Mouse (Mus musculus) forebrain, embryonic 13.5 days (tissue): Measurements from ENCODE around the gene Gprin3. TPM values are rescaled to one million over a fixed set of nuclear protein-coding genes. Genes with fewer than 3 reads are reported as not detected.
"Not testable (repeated sequence)": the region's sequence is repeated elsewhere in the genome, so short reads cannot be mapped to it uniquely, and the experiment has no call there.

Source experiments
- ATAC-seq: fragments of 200-750 bp; cut with Nextera tagmentation; 2 replicates; pipeline ENCODE4 v1.8.0; 2017
- H3K27ac ChIP-seq: fragments of 300-500 bp; sonication (generic); 2 replicates; pipeline ENCODE4 v1.5.1; 2015; ENCODE audit warnings: inconsistent platforms, mild to moderate bottlenecking, moderate library complexity
- H3K27me3 ChIP-seq: fragments of 300-500 bp; sonication (generic); 2 replicates; pipeline ENCODE4 v1.6.1; 2015; ENCODE audit warnings: mild to moderate bottlenecking, inconsistent platforms
- H3K36me3 ChIP-seq: fragments of 300-500 bp; sonication (generic); 2 replicates; pipeline ENCODE4 v1.6.1; 2015; ENCODE audit warnings: mild to moderate bottlenecking, inconsistent platforms; ENCODE audit not compliant: poor library complexity, severe bottlenecking
- H3K4me1 ChIP-seq: fragments of 300-500 bp; sonication (generic); 2 replicates; pipeline ENCODE4 v1.6.1; 2015; ENCODE audit warnings: inconsistent platforms
- H3K4me2 ChIP-seq: fragments of 300-500 bp; sonication (generic); 2 replicates; pipeline ENCODE4 v1.6.1; 2015; ENCODE audit warnings: inconsistent platforms, mild to moderate bottlenecking, moderate library complexity
- H3K4me3 ChIP-seq: fragments of 300-500 bp; sonication (generic); 2 replicates; pipeline ENCODE4 v1.5.1; 2015; ENCODE audit warnings: mild to moderate bottlenecking, inconsistent platforms
- H3K9ac ChIP-seq: fragments of 300-500 bp; sonication (generic); 2 replicates; pipeline ENCODE4 v1.6.1; 2015; ENCODE audit warnings: mild to moderate bottlenecking, inconsistent platforms
- H3K9me3 ChIP-seq: fragments of 300-500 bp; sonication (generic); replicated peaks from 2 replicates; pipeline ENCODE4 v1.6.1; 2016; ENCODE audit warnings: inconsistent platforms
- WGBS: fragments of 180-500 bp; shearing (Covaris S2); methylation state at CpG from one replicate; pipeline ENCODE4 v1.1.7; 2015; 5-methylcytosine and 5-hydroxymethylcytosine counted together
- polyA plus RNA-seq: library from polyadenylated mRNA; unstranded; fragments of >200 nt; fragmentation: Nextera tagmentation; extraction: Ambion mirVana; gene quantifications from 2 replicates; pipeline ENCODE4 v1.2.1, GENCODE M21; 2015

The Gprin3 gene
- polyA plus RNA-seq, 1 experiment from 2014 or later = 0.83 TPM

DNA sequence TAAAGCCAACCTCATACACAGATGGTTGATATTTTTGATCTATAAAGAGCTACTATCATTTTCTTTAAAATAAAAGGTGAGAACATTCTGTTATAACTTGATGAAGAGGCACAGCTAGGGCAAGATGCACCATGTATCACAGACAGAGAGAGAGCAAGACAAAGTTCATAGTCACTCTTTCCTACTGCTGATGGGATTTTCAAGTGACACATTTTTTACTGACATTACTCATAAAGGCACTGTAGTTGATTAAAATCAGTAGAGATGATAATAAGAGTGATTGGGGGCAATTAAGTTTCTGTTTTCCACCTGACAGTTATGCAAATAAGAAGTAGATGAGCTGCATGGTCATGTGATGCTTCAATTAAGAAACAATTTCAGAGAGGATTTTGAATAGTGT, 110.2 kb downstream of the Gprin3 start:
- H3K4me3 ChIP-seq = no peak overlapping the region
- H3K4me1 ChIP-seq = no peaks in the 10 kb centered on the region
- no peak overlapping the region for H3K27ac ChIP-seq
- no peaks in the 10 kb centered on the region for H3K27me3 ChIP-seq
- no peak for ATAC-seq
- no peaks in the 10 kb centered on the region for H3K36me3 ChIP-seq
- H3K9me3 ChIP-seq = no peaks in the 10 kb centered on the region
- H3K4me2 ChIP-seq = no peak overlapping the region
- H3K9ac ChIP-seq = no peak overlapping the region

GRCm38 (mm10) chr6:59315090-59315489, 111.0 kb downstream of the Gprin3 start:
- Histone ChIP-seq H3K36me3 (no peaks in the 10 kb centered on the region), H3K27ac (no peak overlapping the region), H3K4me3 (no peak overlapping the region), H3K9ac (no peak overlapping the region), H3K4me2 (no peak overlapping the region), H3K4me1 (no peaks in the 10 kb centered on the region), H3K27me3 (no peaks in the 10 kb centered on the region), H3K9me3 (no peaks in the 10 kb centered on the region)
- ATAC-seq = no peak

GRCm38 (mm10) chr6:59313162-59313561, 112.9 kb downstream of the Gprin3 start:
- no peaks in the 10 kb centered on the region for H3K27me3 ChIP-seq
- no peak overlapping the region for H3K4me3 ChIP-seq
- no peaks in the 10 kb centered on the region for H3K36me3 ChIP-seq
- no peak for ATAC-seq
- no peak overlapping the region for H3K9ac ChIP-seq
- H3K4me1 ChIP-seq = no peaks in the 10 kb centered on the region
- H3K9me3 ChIP-seq = no peaks in the 10 kb centered on the region
- WGBS = 78% methylated on average over 2 of the region's 2 CpGs
- no peak overlapping the region for H3K4me2 ChIP-seq
- H3K27ac ChIP-seq = no peak overlapping the region

- H3K4me1 ChIP-seq = no peaks in the 10 kb centered on the region
- H3K4me2 ChIP-seq = no peak overlapping the region
- H3K9ac ChIP-seq = no peak overlapping the region
- 91% methylated on average over 2 of the region's 2 CpGs for WGBS
- H3K27me3 ChIP-seq = no peaks in the 10 kb centered on the region
- ATAC-seq = no peak
- no peaks in the 10 kb centered on the region for H3K36me3 ChIP-seq
- no peaks in the 10 kb centered on the region for H3K9me3 ChIP-seq
- H3K4me3 ChIP-seq = no peak overlapping the region
- H3K27ac ChIP-seq = no peak overlapping the region
These were observed 114.9 kb downstream of the Gprin3 start for GRCm38 (mm10) chr6:59311241-59311640.

GRCm38 (mm10) chr6:59304235-59304942, 121.7 kb downstream of the Gprin3 start:
- H3K27ac ChIP-seq = not testable (repeated sequence)
- 80% methylated on average over 2 of the region's 2 CpGs for WGBS

GRCm38 (mm10) chr6:59303031-59303430, 123.1 kb downstream of the Gprin3 start:
- WGBS = 90% methylated on average over 1 of the region's 1 CpGs
- no peak for ATAC-seq

More at GRCm38 (mm10) chr6:59304235-59304942, 121.7 kb downstream of the Gprin3 start:
- H3K9me3 ChIP-seq, H3K9ac ChIP-seq, H3K4me3 ChIP-seq, ATAC-seq, H3K4me2 ChIP-seq, H3K36me3 ChIP-seq, H3K4me1 ChIP-seq, H3K27me3 ChIP-seq: not testable (repeated sequence)

More at GRCm38 (mm10) chr6:59303031-59303430, 123.1 kb downstream of the Gprin3 start:
- Histone ChIP-seq H3K4me1 (no peaks in the 10 kb centered on the region), H3K27me3 (no peaks in the 10 kb centered on the region), H3K9ac (no peak overlapping the region), H3K4me3 (no peak overlapping the region), H3K4me2 (no peak overlapping the region), H3K27ac (no peak overlapping the region), H3K9me3 (no peaks in the 10 kb centered on the region), H3K36me3 (no peaks in the 10 kb centered on the region)

Other genes starting within 250 kb of the Gprin3 start
- gene Tigd2, start 217.4 kb downstream of the Gprin3 start, polyA plus RNA-seq = 8.4 and 9.0 TPM in 2 replicates